Mouse (Mus musculus) limb, embryonic 12.5 days (tissue): Measurements from ENCODE around the gene Ugt1a8. TPM values are rescaled to one million over a fixed set of nuclear protein-coding genes. Genes with fewer than 3 reads are reported as not detected.
"Not testable (repeated sequence)": the region's sequence is repeated elsewhere in the genome, so short reads cannot be mapped to it uniquely, and the experiment has no call there.

Experiments
- ATAC-seq: fragments of 200-750 bp; cut with Nextera tagmentation; 2 replicates; pipeline ENCODE4 v1.8.0; 2017; ENCODE audit warnings: low read depth, moderate TSS enrichment; ENCODE audit not compliant: insufficient number of reproducible peaks, insufficient read depth, low FRiP score, low TSS enrichment
- H3K27ac ChIP-seq: fragments of 300-500 bp; sonication (generic); 2 replicates; pipeline ENCODE4 v1.5.1; 2016; ENCODE audit warnings: mild to moderate bottlenecking, moderate library complexity
- H3K27me3 ChIP-seq: fragments of 300-500 bp; sonication (generic); 2 replicates; pipeline ENCODE4 v1.6.1; 2016; ENCODE audit warnings: mild to moderate bottlenecking, moderate library complexity
- H3K36me3 ChIP-seq: fragments of 300-500 bp; sonication (generic); 2 replicates; pipeline ENCODE4 v1.6.1; 2016; ENCODE audit warnings: mild to moderate bottlenecking, moderate library complexity
- H3K4me1 ChIP-seq: fragments of 300-500 bp; sonication (generic); replicated peaks from 2 replicates; pipeline ENCODE4 v1.6.1; 2016
- H3K4me2 ChIP-seq: fragments of 300-500 bp; sonication (generic); 2 replicates; pipeline ENCODE4 v1.6.1; 2016; ENCODE audit warnings: mild to moderate bottlenecking, moderate library complexity
- H3K4me3 ChIP-seq: fragments of 300-500 bp; sonication (generic); replicated peaks from 2 replicates; pipeline ENCODE4 v1.5.1; 2016; ENCODE audit warnings: mild to moderate bottlenecking
- H3K9ac ChIP-seq: fragments of 300-500 bp; sonication (generic); replicated peaks from 2 replicates; pipeline ENCODE4 v1.6.1; 2016; ENCODE audit warnings: mild to moderate bottlenecking, moderate library complexity
- H3K9me3 ChIP-seq: fragments of 300-500 bp; sonication (generic); 2 replicates; pipeline ENCODE4 v1.6.1; 2016; ENCODE audit warnings: mild to moderate bottlenecking, moderate library complexity
- WGBS: fragments of 180-500 bp; shearing (Covaris S2); methylation state at CpG from one replicate; pipeline ENCODE4 v1.1.7; 2016; 5-methylcytosine and 5-hydroxymethylcytosine counted together
- polyA plus RNA-seq: library from polyadenylated mRNA; unstranded; fragments of >200 nt; fragmentation: Nextera tagmentation; extraction: Ambion mirVana; gene quantifications from 2 replicates; pipeline ENCODE4 v1.2.1, GENCODE M21; 2016

The Ugt1a8 gene
- polyA plus RNA-seq, 1 experiment from 2014 or later = not detected

DNA sequence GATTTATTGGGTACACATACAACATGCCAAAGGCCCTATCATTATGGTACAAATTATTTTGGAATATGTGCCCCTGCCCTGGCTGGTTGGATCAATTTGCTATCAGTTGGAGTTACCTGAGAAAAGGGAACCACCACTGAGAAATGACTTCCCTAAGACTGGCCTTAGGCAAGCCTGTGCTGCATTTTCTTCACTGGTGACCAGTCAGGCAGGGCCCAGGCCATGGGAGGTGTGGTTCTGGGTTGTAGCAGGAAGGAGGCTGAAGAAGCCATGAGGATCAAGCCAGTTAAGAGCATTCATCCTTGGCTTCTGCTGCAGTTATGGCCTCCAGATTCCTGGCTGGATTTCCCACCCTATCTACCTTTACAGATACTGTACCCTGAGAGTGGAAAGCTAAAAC, 4.7 kb downstream of the Ugt1a8 start:
- Histone ChIP-seq H3K27me3 (no peaks in the 10 kb centered on the region), H3K36me3 (no peaks in the 10 kb centered on the region), H3K4me1 (peaks cover 13% of the 10 kb centered on the region), H3K4me2 (no peak overlapping the region), H3K27ac (no peak overlapping the region), H3K9ac (no peak overlapping the region), H3K9me3 (no peaks in the 10 kb centered on the region), H3K4me3 (no peak overlapping the region)
- ATAC-seq = no peak

DNA sequence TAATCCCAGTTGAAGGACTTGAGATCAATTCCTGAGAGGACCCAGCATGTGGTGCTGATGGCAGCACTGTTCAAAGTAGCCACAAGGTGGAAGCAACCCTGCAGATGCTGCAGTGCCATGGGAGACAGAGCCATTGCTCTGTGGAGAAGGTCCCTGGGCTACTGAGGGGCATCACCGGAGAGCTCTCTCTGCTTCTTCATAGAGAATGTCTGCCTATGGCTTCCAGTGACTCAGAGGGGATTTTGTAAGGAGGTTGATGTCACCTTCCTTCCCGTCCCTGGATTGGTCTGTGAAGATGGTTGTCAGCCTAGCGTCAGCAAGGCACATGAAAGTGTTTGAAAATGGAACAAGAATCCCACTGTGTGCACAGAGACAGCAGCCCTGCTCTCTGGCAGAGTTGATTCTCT, 6.7 kb downstream of the Ugt1a8 start:
- 76% methylated on average over 3 of the region's 3 CpGs for WGBS
- not testable (repeated sequence) for H3K36me3 ChIP-seq, ATAC-seq, H3K9ac ChIP-seq, H3K4me3 ChIP-seq, H3K27me3 ChIP-seq, H3K9me3 ChIP-seq, H3K4me2 ChIP-seq
- Histone ChIP-seq H3K4me1 (peaks cover 13% of the 10 kb centered on the region), H3K27ac (0 out of 2 replicates have a peak overlapping the region, but pooled peaks have one; percentile 83)

DNA sequence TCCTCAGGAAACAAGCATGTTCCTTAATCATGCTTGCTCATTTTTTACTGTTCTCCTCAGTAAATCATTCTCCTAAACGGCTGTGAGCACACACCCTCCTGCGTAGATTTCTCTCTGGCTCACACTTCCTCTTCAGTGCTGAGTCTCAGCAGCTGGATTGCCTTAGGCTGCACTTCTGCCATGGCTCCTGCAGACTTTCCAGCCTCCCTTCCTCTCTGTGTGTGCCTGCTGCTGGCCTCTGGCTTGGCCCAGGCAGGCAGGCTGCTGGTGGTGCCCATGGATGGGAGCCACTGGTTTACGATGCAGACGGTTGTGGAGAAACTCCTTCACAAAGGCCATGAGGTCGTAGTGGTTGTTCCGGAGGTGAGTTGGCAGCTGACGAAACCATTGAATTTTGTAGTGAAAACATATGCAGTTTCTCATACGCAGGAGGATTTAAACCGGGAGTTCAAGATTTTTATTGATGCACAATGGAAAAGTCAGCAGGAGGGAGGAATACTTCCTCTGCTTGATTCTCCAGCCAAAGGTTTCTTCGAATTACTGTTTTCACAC, 7.4 kb downstream of the Ugt1a8 start, which contains the start of gene Ugt1a7c:
Gene Ugt1a7c, plus strand, starts transcription at position 122 of the 552 bp plus-strand sequence.
- Histone ChIP-seq H3K36me3 (no peaks in the 10 kb centered on the region), H3K27me3 (no peaks in the 10 kb centered on the region), H3K4me2 (peak within 1 kb of the TSS; percentile 43), H3K9me3 (no peaks in the 10 kb centered on the region), H3K9ac (peak within 1 kb of the TSS; percentile 12; the same call in 1 of the 2 replicates), H3K4me1 (peaks cover 13% of the 10 kb centered on the region), H3K27ac (peak within 1 kb of the TSS; percentile 83), H3K4me3 (no peak within 1 kb of the TSS)
- ATAC-seq = no peak
- WGBS = 8% methylated on average over 10 of the region's 10 CpGs

DNA sequence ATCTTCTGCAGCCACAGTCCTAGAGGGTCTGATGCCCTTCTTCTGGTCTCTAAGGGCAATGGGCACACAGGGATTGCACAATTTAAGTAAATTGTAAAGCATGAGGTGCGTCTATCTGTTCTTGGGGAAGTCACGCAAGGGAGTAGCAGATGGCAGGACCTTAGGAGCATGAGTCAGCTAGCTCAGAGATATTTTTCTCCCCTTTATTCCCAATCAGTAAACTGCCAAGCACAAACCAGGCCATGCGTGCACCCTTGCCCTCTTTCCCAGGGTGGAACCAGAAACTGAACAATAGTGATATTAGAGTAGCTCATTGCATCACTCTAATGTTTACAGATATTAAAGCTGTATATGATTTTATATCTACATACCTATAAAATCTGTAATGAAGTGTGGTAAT, 10.9 kb downstream of the Ugt1a8 start:
- not testable (repeated sequence) for H3K9me3 ChIP-seq, H3K9ac ChIP-seq, H3K27ac ChIP-seq, ATAC-seq, H3K36me3 ChIP-seq, H3K4me3 ChIP-seq, H3K27me3 ChIP-seq, H3K4me2 ChIP-seq
- WGBS = 91% methylated on average over 3 of the region's 3 CpGs
- peaks cover 13% of the 10 kb centered on the region for H3K4me1 ChIP-seq

DNA sequence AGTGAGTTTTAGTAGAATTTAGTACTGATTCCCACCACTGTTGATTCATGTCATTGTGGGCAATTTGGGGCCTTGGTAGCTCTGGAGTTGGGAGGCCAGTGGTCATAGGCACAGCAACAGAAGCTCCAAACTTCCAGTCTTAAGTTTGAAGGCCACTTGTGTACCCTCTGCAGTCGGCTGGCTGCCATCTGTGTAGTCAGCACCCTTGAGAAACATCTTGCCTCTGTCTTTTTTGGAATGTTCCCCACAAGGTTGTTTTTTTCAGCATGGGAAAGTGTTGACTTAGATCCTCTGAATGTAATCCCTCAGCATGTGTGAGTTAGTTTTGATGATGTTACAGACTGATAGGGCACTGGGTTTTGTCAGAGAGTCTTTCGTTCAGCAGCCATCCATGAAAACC, 12.1 kb downstream of the Ugt1a8 start:
- ATAC-seq, H3K4me2 ChIP-seq, H3K36me3 ChIP-seq, H3K27me3 ChIP-seq, H3K27ac ChIP-seq, H3K9me3 ChIP-seq, H3K4me3 ChIP-seq, H3K9ac ChIP-seq: not testable (repeated sequence)
- peaks cover 11% of the 10 kb centered on the region for H3K4me1 ChIP-seq
- 84% methylated on average over 2 of the region's 2 CpGs for WGBS

DNA sequence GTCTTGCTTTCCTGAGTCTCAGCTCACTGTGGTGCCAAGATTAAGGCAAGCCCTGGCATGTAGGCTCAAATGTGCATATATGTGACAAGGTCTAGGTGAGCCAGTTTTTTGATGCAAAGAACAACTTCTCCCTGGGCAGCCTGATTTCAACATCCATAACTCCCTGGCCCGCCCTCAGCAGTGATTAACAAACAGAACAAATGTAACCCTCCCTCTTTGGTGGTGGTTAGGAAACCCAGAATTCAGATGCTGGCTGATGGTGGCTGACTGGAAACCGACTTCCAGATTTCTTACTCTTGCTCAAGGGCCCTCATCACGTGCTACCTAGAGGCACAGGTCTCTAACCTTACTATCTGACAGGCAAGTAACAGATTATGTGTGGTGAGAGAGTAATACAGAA, 15.4 kb downstream of the Ugt1a8 start, which contains the start of gene Ugt1a6b:
Gene Ugt1a6b, plus strand, starts transcription at position 234 of the 400 bp plus-strand sequence.
- 63% methylated on average over 3 of the region's 3 CpGs for WGBS

DNA sequence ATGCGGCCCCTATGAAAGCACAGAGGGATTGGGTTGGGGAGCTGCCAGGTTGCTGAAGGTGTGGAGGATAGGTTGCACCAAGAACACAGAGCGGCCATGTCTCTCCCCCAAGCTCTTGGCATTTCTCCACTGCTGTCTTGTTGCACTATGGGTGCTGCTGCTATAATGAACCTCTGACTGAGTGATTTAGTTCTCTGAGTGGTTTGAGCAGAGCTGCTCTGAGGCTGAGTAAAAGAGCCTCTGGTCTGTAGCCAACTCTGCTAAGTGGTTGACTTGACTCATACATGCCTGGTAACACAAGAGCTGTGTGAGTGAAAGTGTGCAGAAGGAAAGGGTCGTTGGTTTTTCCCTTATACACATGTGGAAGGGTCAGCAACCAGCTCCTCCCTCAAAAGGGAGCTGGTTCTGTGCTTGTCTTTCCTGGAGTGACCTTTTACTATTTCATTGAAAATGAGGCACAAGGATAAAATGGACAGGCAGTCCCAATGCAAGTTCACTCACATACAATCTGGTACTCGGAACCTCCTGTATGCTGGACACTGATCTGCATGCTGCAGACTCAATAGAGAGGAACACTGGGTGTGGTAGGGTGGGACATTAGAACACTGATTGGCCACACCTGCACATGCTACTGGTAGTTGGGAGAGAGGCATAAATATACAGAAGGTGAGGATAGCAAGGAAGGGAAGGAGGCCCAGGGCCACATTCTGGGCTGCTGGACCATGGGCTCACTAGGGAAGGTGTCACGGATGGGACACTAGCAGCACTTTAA, 16.3 kb downstream of the Ugt1a8 start:
- WGBS = 85% methylated on average over 5 of the region's 5 CpGs

More for the DNA sequence above, 15.4 kb downstream of the Ugt1a8 start, which contains the start of gene Ugt1a6b:
- not testable (repeated sequence) for H3K27ac ChIP-seq, H3K36me3 ChIP-seq, H3K9ac ChIP-seq, ATAC-seq, H3K4me2 ChIP-seq, H3K4me1 ChIP-seq, H3K9me3 ChIP-seq, H3K27me3 ChIP-seq, H3K4me3 ChIP-seq

DNA sequence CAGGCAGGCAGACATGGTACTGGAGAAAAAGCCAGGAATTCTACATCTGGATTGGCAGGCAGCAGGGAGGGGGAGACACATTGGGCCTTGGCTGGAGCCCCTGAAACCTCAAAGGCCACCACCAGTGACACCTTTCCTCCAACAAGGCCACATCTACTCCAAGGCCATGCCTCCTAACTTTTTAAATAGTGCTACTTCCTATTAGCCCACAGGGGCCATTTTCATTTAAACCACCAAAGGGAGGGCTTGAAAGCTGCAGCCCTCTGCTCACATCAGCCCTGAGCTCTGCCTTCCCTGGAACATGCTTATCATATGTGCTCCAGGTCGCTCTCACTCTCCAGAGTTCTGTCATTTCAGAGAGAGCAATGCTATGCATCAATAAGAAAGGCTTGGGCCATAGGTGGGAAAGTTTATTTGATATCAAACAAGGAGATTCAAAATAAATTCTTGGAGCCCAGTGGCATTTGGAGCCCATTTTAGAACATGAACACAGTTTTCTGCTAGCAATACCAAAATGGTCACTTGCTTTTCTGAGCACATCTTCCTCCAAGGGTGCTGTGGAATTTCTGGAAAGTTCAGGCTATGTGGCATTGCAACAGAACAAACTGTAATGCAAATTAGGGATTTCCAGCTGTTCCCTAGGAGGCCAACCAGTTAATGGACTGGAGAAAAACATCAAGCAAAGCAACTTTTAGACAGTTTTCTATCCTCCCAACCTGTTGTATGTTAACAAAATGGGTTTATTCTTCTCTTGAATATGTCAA, 17.2 kb downstream of the Ugt1a8 start:
- ATAC-seq = no peak
- 82% methylated on average over 1 of the region's 1 CpGs for WGBS

More for the DNA sequence above, 16.3 kb downstream of the Ugt1a8 start:
- H3K27me3 ChIP-seq, H3K4me3 ChIP-seq, H3K4me1 ChIP-seq, H3K9ac ChIP-seq, H3K27ac ChIP-seq, H3K9me3 ChIP-seq, H3K4me2 ChIP-seq, H3K36me3 ChIP-seq, ATAC-seq: not testable (repeated sequence)

DNA sequence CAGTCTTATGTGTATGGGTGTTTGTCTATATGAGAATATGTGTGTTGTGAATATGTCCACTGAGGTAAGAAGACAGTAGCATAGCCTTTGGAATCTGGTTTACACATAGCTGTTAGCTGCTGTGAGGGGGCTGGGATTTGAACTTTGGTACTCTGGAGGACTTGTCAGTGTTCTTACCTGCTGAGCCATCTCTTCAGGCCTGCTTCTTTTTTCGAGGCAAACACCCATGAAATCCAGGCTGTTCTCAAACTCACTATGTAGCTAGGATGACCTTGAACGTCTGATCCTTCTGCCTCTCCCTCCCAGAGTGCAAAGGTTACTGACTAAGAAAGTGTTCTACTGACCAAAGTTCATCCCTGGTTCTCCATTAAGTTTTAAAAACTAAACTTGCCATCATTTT, 18.0 kb downstream of the Ugt1a8 start:
- no peaks in the 10 kb centered on the region for H3K27me3 ChIP-seq
- no peak for ATAC-seq
- no peaks in the 10 kb centered on the region for H3K36me3 ChIP-seq
- H3K4me1 ChIP-seq = no peaks in the 10 kb centered on the region
- no peak overlapping the region for H3K9ac ChIP-seq
- WGBS = 68% methylated on average over 2 of the region's 2 CpGs
- no peak overlapping the region for H3K4me2 ChIP-seq
- H3K4me3 ChIP-seq = no peak overlapping the region
- no peak overlapping the region for H3K27ac ChIP-seq
- H3K9me3 ChIP-seq = no peaks in the 10 kb centered on the region

More for the DNA sequence above, 17.2 kb downstream of the Ugt1a8 start:
- no peaks in the 10 kb centered on the region for H3K36me3 ChIP-seq
- no peaks in the 10 kb centered on the region for H3K27me3 ChIP-seq
- no peak overlapping the region for H3K9ac ChIP-seq
- H3K9me3 ChIP-seq = no peaks in the 10 kb centered on the region
- H3K27ac ChIP-seq = no peak overlapping the region
- no peaks in the 10 kb centered on the region for H3K4me1 ChIP-seq
- H3K4me2 ChIP-seq = no peak overlapping the region
- no peak overlapping the region for H3K4me3 ChIP-seq

DNA sequence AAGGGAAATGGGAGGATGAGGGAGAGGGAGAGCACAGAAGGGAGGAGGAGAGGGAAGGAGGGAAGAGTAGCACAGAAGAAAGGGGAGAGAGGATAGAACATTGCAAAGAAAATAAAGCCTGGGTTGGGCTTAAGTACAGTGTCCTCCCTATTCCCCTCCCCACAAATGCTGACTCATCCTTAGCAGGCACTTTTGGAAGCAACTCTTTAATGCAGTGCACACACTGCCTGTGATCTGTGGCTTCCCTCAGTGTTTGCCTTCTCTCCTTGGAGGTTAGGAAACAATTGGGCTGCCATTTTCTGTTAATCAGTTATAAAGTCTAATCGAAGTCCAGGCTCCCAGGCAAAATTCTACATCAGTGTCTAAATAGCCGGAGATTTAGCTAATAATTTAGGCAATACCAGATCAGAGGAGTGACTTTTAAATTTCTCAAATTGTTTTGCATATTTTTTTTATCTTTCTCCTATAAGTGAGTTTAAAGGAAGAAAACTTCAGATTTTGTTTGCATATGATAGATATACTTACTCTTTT, 21.5 kb downstream of the Ugt1a8 start:
- not testable (repeated sequence) for ATAC-seq, H3K4me3 ChIP-seq, H3K27ac ChIP-seq, H3K9ac ChIP-seq, H3K4me1 ChIP-seq, H3K27me3 ChIP-seq, H3K9me3 ChIP-seq, H3K4me2 ChIP-seq, H3K36me3 ChIP-seq
- 85% methylated on average over 2 of the region's 2 CpGs for whole genome bisulfite sequencing

DNA sequence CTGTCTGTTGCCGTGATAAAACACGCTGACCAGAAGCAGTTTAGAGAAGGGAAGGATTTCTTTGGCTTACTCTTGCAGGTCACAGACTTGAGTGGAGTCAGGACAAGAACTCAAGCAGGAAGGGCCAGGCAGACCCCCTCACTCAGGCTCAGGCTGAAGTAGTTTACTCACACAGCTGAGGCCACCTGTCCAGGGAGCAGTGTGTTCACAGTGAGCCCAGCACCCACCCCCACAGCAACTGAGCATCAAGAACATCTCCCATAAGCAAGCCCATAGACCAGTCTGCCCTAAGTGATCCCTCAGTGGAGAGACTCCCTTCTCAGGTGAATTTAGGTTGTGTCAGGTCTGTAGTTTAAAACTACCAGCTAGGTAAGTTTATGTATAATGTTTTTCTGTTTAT, 22.0 kb downstream of the Ugt1a8 start:
- H3K27me3 ChIP-seq, H3K4me3 ChIP-seq, H3K27ac ChIP-seq, H3K4me2 ChIP-seq, H3K9ac ChIP-seq, H3K36me3 ChIP-seq, H3K4me1 ChIP-seq, H3K9me3 ChIP-seq, ATAC-seq: not testable (repeated sequence)
- WGBS = 76% methylated on average over 2 of the region's 2 CpGs
